Mouse (Mus musculus): ENCODE measurements at regions not wholly inside any gene's neighbourhood (a gene's known extent, or its start where the extent isn't known, plus 50 kb on each side); places are given as distances from the start of the nearest gene placed in this dataset.

DNA sequence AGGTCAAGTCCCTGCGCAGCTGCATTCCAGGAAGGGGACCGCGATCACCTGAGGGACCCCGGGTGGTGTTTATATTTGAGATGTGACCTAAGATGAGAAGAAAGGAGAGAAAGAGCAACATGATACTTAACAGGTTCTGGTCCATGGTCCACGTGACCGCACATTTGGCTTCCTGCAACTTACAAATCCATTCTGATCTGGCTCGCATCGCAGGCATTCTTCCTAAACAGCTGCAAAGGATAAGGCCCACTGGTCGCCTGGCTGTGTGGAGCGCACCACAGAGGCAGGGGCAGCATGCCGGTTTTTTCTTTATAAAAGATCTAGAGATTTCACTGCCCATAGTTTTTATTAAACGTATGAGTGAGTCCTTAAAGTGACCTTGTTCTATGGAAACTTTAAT, 261.6 kb downstream of the Mtx2 start:
- peaks cover 34% of the 10 kb centered on the region for H3K4me1 ChIP-seq
- no peaks in the 10 kb centered on the region for H3K9me3 ChIP-seq
- 68% methylated on average over 12 of the region's 12 CpGs for WGBS
- no peak overlapping the region for H3K4me3 ChIP-seq
- H3K27ac ChIP-seq = no peak overlapping the region
- DNase-seq (ENCODE audit: extremely low spot score, low spot score) = no peak
- H3K36me3 ChIP-seq (replicated peaks) = no peaks in the 10 kb centered on the region
- no peaks in the 10 kb centered on the region for H3K27me3 ChIP-seq (ENCODE audit: poor library complexity, severe bottlenecking)

DNA sequence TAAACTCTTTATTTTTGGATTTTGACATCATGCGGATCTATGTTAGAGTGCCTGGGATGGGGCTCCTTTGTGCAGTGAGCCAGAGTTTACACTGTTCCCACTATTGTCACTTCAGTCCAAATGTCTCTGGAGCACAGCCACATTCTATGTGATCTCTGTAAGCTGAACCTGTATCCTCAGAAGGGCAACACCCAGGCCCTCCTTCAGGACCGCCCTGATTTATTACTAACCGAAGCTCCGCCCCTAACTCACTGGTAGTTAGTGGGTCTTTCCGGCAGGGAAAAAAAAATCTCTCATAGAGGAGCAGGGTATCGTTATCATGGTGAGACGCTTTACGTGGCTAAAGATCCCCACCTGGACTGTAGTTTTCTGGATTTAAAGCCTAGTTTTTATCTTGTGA, 263.6 kb downstream of the Mtx2 start:
- no peak for DNase-seq (ENCODE audit: extremely low spot score, low spot score)

GRCm38 (mm10) chr2:75089616-75090015, 264.0 kb downstream of the Mtx2 start:
- Histone ChIP-seq H3K4me1 (peaks cover 34% of the 10 kb centered on the region), H3K4me3 (no peak overlapping the region), H3K27ac (no peak overlapping the region), H3K36me3 (replicated peaks) (no peaks in the 10 kb centered on the region), H3K27me3 (ENCODE audit: poor library complexity, severe bottlenecking) (no peaks in the 10 kb centered on the region), H3K9me3 (no peaks in the 10 kb centered on the region)
- no peak for DNase-seq (ENCODE audit: extremely low spot score, low spot score)
- WGBS = 51% methylated on average over 6 of the region's 6 CpGs

More for the DNA sequence above, 263.6 kb downstream of the Mtx2 start:
- Histone ChIP-seq H3K9me3 (no peaks in the 10 kb centered on the region), H3K4me3 (no peak overlapping the region), H3K27ac (no peak overlapping the region), H3K36me3 (replicated peaks) (no peaks in the 10 kb centered on the region), H3K27me3 (ENCODE audit: poor library complexity, severe bottlenecking) (no peaks in the 10 kb centered on the region), H3K4me1 (peaks cover 34% of the 10 kb centered on the region)
- WGBS = 78% methylated on average over 8 of the region's 8 CpGs

GRCm38 (mm10) chr2:75090439-75090838, 264.8 kb downstream of the Mtx2 start:
- no peaks in the 10 kb centered on the region for H3K9me3 ChIP-seq

GRCm38 (mm10) chr2:75101501-75101900, 275.9 kb downstream of the Mtx2 start:
- WGBS = 49% methylated on average over 11 of the region's 11 CpGs

More at GRCm38 (mm10) chr2:75090439-75090838, 264.8 kb downstream of the Mtx2 start:
- Histone ChIP-seq H3K27ac (no peak overlapping the region), H3K4me1 (peaks cover 34% of the 10 kb centered on the region), H3K4me3 (no peak overlapping the region), H3K27me3 (ENCODE audit: poor library complexity, severe bottlenecking) (no peaks in the 10 kb centered on the region), H3K36me3 (replicated peaks) (no peaks in the 10 kb centered on the region)
- DNase-seq (ENCODE audit: extremely low spot score, low spot score) = no peak
- WGBS = 91% methylated on average over 16 of the region's 16 CpGs

GRCm38 (mm10) chr2:75112751-75113150, 287.1 kb downstream of the Mtx2 start:
- Histone ChIP-seq H3K27me3 (ENCODE audit: poor library complexity, severe bottlenecking) (no peaks in the 10 kb centered on the region), H3K4me1 (peaks cover 16% of the 10 kb centered on the region), H3K36me3 (replicated peaks) (no peaks in the 10 kb centered on the region), H3K4me3 (no peak overlapping the region), H3K27ac (no peak overlapping the region), H3K9me3 (no peaks in the 10 kb centered on the region)
- 92% methylated on average over 9 of the region's 9 CpGs for WGBS
- DNase-seq (ENCODE audit: extremely low spot score, low spot score) = no peak

More at GRCm38 (mm10) chr2:75101501-75101900, 275.9 kb downstream of the Mtx2 start:
- H3K9me3 ChIP-seq = no peaks in the 10 kb centered on the region
- H3K36me3 ChIP-seq (replicated peaks) = no peaks in the 10 kb centered on the region
- H3K4me3 ChIP-seq = no peak overlapping the region
- H3K27me3 ChIP-seq (ENCODE audit: poor library complexity, severe bottlenecking) = no peaks in the 10 kb centered on the region
- no peak overlapping the region for H3K27ac ChIP-seq
- peaks cover 11% of the 10 kb centered on the region; the same call in 1 of the 2 replicates for H3K4me1 ChIP-seq
- no peak for DNase-seq (ENCODE audit: extremely low spot score, low spot score)

DNA sequence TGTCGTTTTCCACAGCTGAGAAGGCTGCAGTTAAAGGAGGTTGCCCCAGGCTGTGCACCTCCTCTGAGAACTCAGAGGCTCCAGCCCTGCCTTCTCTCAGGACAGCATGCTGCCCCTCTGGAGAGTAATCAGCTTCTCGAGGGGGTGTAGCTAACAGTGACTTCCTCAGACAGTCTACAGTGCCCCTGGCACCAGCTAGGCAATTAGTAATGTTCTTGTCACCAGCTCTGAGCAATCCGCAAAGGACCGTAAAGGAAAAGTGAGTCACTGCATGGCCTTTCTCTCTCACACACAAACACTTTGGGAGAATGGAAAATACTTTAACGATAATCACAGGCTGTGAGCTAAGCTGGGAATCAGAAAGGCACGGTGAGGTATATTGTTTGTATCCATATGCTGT, 288.8 kb downstream of the Mtx2 start:
- Histone ChIP-seq H3K4me3 (no peak overlapping the region), H3K27me3 (ENCODE audit: poor library complexity, severe bottlenecking) (no peaks in the 10 kb centered on the region), H3K27ac (no peak overlapping the region), H3K36me3 (replicated peaks) (no peaks in the 10 kb centered on the region), H3K4me1 (peaks cover 17% of the 10 kb centered on the region), H3K9me3 (no peaks in the 10 kb centered on the region)
- DNase-seq (ENCODE audit: extremely low spot score, low spot score) = no peak
- 64% methylated on average over 6 of the region's 6 CpGs for WGBS

DNA sequence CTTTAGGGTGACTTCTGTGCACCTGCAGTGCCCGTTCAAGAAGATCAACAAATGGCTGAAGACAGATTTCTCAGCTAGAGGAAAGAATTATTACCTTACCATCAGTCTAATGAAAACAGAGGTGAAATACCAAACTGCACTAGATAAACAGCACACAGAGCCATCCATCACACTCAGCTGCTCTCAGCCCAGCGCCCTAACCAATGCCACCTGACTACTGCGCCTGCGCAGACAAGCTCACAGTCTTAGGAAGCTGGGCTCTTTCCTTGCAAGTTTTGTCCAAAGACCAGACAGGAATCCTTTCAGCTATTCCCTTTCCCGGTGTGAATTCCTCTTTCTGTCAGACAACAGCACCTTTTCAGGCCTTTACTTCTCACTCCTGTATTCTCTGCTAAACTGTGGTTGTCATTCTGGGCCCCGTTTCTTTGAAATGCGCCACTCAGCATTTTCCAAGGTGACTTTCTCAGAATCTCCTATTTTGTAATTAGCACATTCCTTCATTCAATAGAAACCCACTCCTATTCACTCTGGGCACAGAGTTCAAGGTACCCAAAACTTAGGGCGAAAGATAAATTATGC, 292.8 kb downstream of the Mtx2 start:
- no peak overlapping the region for H3K27ac ChIP-seq
- H3K4me3 ChIP-seq = no peak overlapping the region
- 84% methylated on average over 8 of the region's 8 CpGs for WGBS
- no peaks in the 10 kb centered on the region for H3K9me3 ChIP-seq
- no peaks in the 10 kb centered on the region for H3K36me3 ChIP-seq (replicated peaks)
- peaks cover 17% of the 10 kb centered on the region for H3K4me1 ChIP-seq
- no peaks in the 10 kb centered on the region for H3K27me3 ChIP-seq (ENCODE audit: poor library complexity, severe bottlenecking)
- DNase-seq (ENCODE audit: extremely low spot score, low spot score) = no peak

GRCm38 (mm10) chr2:75119599-75119998, 294.0 kb downstream of the Mtx2 start:
- no peak for DNase-seq (ENCODE audit: extremely low spot score, low spot score)
- Histone ChIP-seq H3K36me3 (replicated peaks) (no peaks in the 10 kb centered on the region), H3K4me3 (no peak overlapping the region), H3K9me3 (no peaks in the 10 kb centered on the region), H3K27me3 (ENCODE audit: poor library complexity, severe bottlenecking) (no peaks in the 10 kb centered on the region), H3K4me1 (peaks cover 6% of the 10 kb centered on the region), H3K27ac (no peak overlapping the region)
- 96% methylated on average over 9 of the region's 9 CpGs for WGBS

- Histone ChIP-seq H3K4me1 (peaks cover 13% of the 10 kb centered on the region), H3K4me3 (no peak overlapping the region), H3K27ac (no peak overlapping the region), H3K36me3 (replicated peaks) (no peaks in the 10 kb centered on the region), H3K9me3 (no peaks in the 10 kb centered on the region), H3K27me3 (ENCODE audit: poor library complexity, severe bottlenecking) (peaks cover 58% of the 10 kb centered on the region)
- DNase-seq (ENCODE audit: extremely low spot score, low spot score) = no peak
- WGBS = 83% methylated on average over 10 of the region's 10 CpGs
Measured at GRCm38 (mm10) chr2:75133298-75134080, 307.9 kb downstream of the Mtx2 start.

DNA sequence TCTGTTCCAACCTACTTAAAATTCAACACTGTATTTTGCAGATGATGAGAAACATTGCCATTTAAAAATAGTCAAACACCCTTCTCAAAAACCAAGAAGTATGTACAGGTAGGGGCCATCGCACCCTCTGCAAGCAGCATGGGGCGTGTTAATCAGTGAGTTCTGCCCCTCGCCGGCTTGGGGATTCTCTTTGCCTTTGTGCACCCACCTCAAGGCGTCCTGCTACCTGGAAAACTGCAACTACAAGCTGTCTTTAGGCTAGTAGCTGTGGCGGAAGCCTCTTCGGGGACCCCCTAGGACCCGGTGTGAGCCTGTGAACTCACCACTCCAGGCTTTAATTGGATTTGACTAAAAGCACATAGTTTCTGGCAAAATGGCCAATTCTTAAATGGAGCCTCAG, 311.0 kb downstream of the Mtx2 start:
- WGBS = 12% methylated on average over 8 of the region's 8 CpGs
- Histone ChIP-seq H3K4me3 (no peak overlapping the region), H3K27me3 (ENCODE audit: poor library complexity, severe bottlenecking) (peaks cover 90% of the 10 kb centered on the region), H3K9me3 (no peaks in the 10 kb centered on the region), H3K4me1 (peaks cover 18% of the 10 kb centered on the region), H3K27ac (no peak overlapping the region), H3K36me3 (replicated peaks) (no peaks in the 10 kb centered on the region)
- DNase-seq (ENCODE audit: extremely low spot score, low spot score) = no peak

DNA sequence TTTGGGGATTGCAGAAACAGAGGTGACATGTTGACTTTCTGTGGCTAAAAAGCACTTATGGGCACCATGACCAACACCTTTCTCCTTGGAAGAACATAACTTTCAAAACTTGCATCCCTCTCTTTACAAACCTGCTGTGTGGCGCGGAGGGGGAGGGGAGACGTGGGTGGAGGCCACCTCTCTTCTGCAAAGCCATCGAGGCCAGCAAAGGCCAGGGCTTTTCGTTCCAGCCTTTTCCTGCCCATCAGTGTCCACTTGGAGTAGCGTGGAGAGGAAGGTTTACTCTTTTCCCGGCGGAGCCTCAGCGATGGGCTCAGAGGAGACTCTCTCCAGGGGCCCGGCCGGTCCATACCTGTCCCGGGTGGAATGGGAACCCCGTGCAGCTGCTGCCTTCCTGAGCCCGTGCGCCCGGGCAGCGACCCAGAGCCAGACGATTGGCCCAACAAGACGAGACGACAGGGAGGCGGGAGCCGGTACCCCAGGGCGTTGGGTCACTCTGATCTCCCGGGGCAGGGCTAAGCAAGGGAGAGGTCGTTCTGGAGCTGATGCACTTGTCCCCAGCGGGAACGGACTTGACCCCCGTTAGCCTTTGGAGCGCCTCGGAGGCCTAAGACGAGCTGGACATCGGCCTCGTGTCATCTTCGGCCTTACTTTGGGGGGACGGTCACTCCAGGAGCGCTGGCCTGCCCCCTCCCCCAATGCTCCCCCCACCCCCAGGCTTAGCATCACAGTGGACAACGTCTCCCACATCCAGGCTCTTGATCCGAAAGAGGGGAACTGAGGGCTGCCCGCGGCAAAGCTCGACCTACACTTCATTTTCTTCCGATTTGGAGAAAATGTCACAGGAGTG, 311.8 kb downstream of the Mtx2 start:
- no peak overlapping the region for H3K27ac ChIP-seq
- H3K27me3 ChIP-seq (ENCODE audit: poor library complexity, severe bottlenecking) = peaks cover 93% of the 10 kb centered on the region
- peaks cover 19% of the 10 kb centered on the region for H3K4me1 ChIP-seq
- no peaks in the 10 kb centered on the region for H3K9me3 ChIP-seq
- peak; percentile 58 for DNase-seq (ENCODE audit: extremely low spot score, low spot score)
- peak overlapping the region; percentile 51 for H3K4me3 ChIP-seq
- whole genome bisulfite sequencing = 1% methylated on average over 42 of the region's 42 CpGs
- H3K36me3 ChIP-seq (replicated peaks) = no peaks in the 10 kb centered on the region

Measured in forebrain, embryonic 10.5 days (tissue).